Mouse (Mus musculus) ovary, postnatal 10 days (tissue): ENCODE measurements around the gene Magea8.
"Not testable (repeated sequence)": the region's sequence is repeated elsewhere in the genome, so short reads cannot be mapped to it uniquely, and the experiment has no call there.

Experiments used
- DNase-seq: peaks from one replicate; pipeline ENCODE4 v3.0.0; 2022; ENCODE audit warnings: low spot score

The Magea8 gene

GRCm38 (mm10) chrX:154995750-154996149 is at the start of gene Magea8:
Gene Magea8, minus strand, starts transcription at chrX:154995850.
- not testable (repeated sequence) for DNase-seq

GRCm38 (mm10) chrX:154949405-154949804 is 46.2 kb downstream of the Magea8 start, which contains the start of gene Magea3:
Gene Magea3, minus strand, starts transcription at chrX:154949505.
- DNase-seq = not testable (repeated sequence)

GRCm38 (mm10) chrX:154935887-154936286 is 59.8 kb downstream of the Magea8 start, which contains the start of gene Magea6:
Gene Magea6, minus strand, starts transcription at chrX:154935987.
- DNase-seq = not testable (repeated sequence)
